Mouse (Mus musculus): ENCODE measurements around the gene Srsf1. TPM values are rescaled to one million over a fixed set of nuclear protein-coding genes. Genes with fewer than 3 reads are reported as not detected.
A peak's percentile ranks its signal among the peaks of the same experiment; 100 is the strongest.

Gene Srsf1
- total RNA-seq, 1 experiment from 2014 or later, result 612 TPM

GRCm38 (mm10) chr11:88067586-88068410, 20.6 kb downstream of the Srsf1 start, which contains the start of gene Vezf1:
Gene Vezf1, plus strand, starts transcription at chr11:88068279.
- ATAC-seq (replicated peaks; ENCODE audit: low read depth, poor library complexity, severe bottlenecking), result peak; percentile 70

- ATAC-seq (replicated peaks; ENCODE audit: low read depth, poor library complexity, severe bottlenecking), result peak; percentile 22; the same call in 1 of the 2 replicates
These were observed 21.5 kb downstream of the Srsf1 start for GRCm38 (mm10) chr11:88068411-88069245.

- peak; percentile 4; the same call in 1 of the 2 replicates for ATAC-seq (replicated peaks; ENCODE audit: low read depth, poor library complexity, severe bottlenecking)
These were observed 22.0 kb downstream of the Srsf1 start for GRCm38 (mm10) chr11:88069246-88069570.

GRCm38 (mm10) chr11:88070392-88070791, 23.2 kb downstream of the Srsf1 start:
- ATAC-seq (replicated peaks; ENCODE audit: low read depth, poor library complexity, severe bottlenecking), result no peak

- ATAC-seq (replicated peaks; ENCODE audit: low read depth, poor library complexity, severe bottlenecking), result no peak
These were observed 23.9 kb downstream of the Srsf1 start for GRCm38 (mm10) chr11:88071113-88071512.

DNA sequence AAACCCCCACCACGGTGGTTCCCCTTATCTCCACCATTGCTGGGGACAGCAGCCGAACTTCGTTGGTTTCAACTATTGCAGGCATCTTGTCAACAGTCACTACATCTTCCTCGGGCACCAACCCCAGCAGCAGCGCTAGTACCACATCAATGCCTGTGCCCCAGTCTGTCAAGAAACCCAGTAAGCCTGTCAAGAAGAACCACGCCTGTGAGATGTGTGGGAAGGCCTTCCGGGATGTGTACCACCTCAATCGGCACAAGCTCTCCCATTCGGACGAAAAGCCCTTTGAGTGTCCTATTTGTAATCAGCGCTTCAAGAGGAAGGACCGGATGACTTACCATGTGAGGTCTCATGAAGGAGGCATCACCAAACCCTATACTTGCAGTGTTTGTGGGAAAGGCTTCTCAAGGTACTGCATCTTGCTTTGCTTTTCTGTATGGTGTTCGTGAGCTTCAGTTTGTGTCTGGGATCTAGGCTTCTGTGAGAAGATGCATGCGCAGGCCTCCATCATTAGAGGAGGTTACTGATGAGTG, 26.2 kb downstream of the Srsf1 start:
- no peak for ATAC-seq (replicated peaks; ENCODE audit: low read depth, poor library complexity, severe bottlenecking)

- ATAC-seq (replicated peaks; ENCODE audit: low read depth, poor library complexity, severe bottlenecking), result 0 out of 2 replicates have a peak, but pooled peaks have one; percentile 42
These were observed 28.5 kb downstream of the Srsf1 start for GRCm38 (mm10) chr11:88075701-88076100.

GRCm38 (mm10) chr11:88076394-88076793, 29.2 kb downstream of the Srsf1 start:
- ATAC-seq (replicated peaks; ENCODE audit: low read depth, poor library complexity, severe bottlenecking), result no peak

- peak; percentile 62 for ATAC-seq (replicated peaks; ENCODE audit: low read depth, poor library complexity, severe bottlenecking)
These were observed 36.5 kb downstream of the Srsf1 start for GRCm38 (mm10) chr11:88083699-88084098.

- peak; percentile 74 for ATAC-seq (replicated peaks; ENCODE audit: low read depth, poor library complexity, severe bottlenecking)
These were observed 39.8 kb downstream of the Srsf1 start for GRCm38 (mm10) chr11:88086737-88087627.

GRCm38 (mm10) chr11:88089150-88089549, 42.0 kb downstream of the Srsf1 start:
- no peak for ATAC-seq (replicated peaks; ENCODE audit: low read depth, poor library complexity, severe bottlenecking)

DNA sequence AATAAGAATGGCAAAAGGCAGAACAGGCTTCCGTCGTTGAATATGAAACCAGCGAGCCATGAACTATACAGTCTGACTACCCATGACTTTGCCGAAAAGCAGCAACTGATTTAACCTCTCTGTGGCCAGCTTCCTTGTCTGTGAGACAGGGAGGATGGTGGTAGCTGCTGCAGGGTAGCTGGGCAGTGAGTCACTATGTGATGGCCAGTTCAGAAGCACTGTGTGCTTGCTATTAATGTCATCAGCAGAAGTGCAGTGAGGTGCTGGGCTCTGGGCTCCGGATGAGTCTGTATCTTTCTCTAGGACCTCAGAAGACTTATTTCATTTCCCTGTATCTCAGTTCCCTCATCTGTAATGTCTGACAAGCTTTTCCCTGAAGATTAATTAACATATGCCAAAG, 43.1 kb downstream of the Srsf1 start:
- no peak for ATAC-seq (replicated peaks; ENCODE audit: low read depth, poor library complexity, severe bottlenecking)

- peak; percentile 90 for ATAC-seq (replicated peaks; ENCODE audit: low read depth, poor library complexity, severe bottlenecking)
These were observed 44.8 kb downstream of the Srsf1 start for GRCm38 (mm10) chr11:88091949-88092348.

DNA sequence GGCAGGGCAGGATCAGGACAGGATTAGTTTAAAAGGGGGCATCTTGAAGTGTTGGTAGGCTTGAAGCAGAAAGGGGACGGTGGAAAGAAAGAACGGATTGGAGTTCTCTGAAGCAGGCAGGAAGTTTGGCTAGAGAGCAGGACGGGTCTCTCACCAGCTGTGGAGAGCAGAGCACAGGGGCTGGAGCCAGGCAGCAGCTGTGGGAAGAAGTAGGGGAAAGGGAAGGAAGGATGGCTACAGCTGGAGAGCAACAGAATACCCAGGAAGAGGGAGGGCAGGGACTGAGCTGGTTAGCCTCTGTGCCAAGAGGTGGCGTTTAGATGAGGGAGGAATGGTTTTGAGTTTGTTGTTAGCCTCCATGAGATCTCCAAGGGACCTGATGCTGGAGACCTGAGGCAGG, 50.0 kb downstream of the Srsf1 start:
- ATAC-seq (replicated peaks; ENCODE audit: low read depth, poor library complexity, severe bottlenecking), result no peak; the same call in 1 of the 2 replicates

GRCm38 (mm10) chr11:88098021-88098729, 51.0 kb downstream of the Srsf1 start, which contains the start of gene Cuedc1:
Gene Cuedc1, plus strand, starts transcription at chr11:88098058.
- no peak for ATAC-seq (replicated peaks; ENCODE audit: low read depth, poor library complexity, severe bottlenecking)

- ATAC-seq (replicated peaks; ENCODE audit: low read depth, poor library complexity, severe bottlenecking), result peak; percentile 48
These were observed 51.8 kb downstream of the Srsf1 start for GRCm38 (mm10) chr11:88098787-88099598.

DNA sequence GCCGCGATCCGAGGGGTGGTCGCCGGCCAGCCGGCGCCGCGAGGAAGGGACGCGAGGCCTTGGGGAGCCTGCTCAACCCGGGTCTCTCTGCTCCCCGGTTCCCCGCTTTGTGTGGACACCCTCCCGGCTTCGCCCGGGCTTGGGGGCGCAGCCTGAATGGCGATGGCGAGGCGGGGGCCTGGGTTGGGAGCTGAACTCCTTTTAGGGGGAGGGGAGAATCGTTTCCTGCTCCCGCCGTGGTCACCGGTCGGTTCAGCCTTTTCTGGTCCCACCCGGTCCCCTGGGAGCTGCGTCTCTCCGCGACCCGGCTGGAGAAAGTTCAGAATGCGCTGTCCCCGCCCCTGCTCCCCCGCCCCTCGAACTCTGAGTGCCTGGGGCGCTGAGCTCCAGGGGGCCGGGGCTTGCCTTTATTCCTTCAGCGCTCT, 52.4 kb downstream of the Srsf1 start:
- no peak for ATAC-seq (replicated peaks; ENCODE audit: low read depth, poor library complexity, severe bottlenecking)

DNA sequence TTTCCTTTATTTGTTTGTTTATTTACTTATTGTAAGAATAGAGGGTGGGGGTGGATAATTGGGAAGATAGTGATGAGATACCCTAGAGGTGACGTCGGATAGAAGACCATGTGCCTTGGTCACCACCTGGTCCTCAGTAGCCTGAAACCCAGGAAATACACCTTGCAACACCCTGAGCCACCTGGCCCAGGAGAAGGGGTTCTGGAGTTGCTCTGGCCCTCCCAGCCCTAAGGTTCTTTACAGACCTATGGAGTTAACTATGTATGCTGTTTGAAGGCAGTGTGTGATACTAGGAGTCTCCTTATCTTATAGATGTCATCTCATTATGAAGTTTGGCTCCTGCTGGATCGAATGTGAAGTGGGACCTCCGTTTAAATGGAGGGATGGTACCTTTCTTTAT, 53.0 kb downstream of the Srsf1 start:
- ATAC-seq (replicated peaks; ENCODE audit: low read depth, poor library complexity, severe bottlenecking), result no peak

All from common myeloid progenitor, adult 5-6 weeks (primary cell).